Mouse (Mus musculus): ENCODE measurements around the gene Fcgr1. TPM values are rescaled to one million over a fixed set of nuclear protein-coding genes. Genes with fewer than 3 reads are reported as not detected.
"Not testable (repeated sequence)": the region's sequence is repeated elsewhere in the genome, so short reads cannot be mapped to it uniquely, and the experiment has no call there.

Fcgr1 gene
- total RNA-seq, 2 experiments from 2014 or later, result 0.14 TPM; not detected in 1

GRCm38 (mm10) chr3:96249034-96249345, 44.8 kb downstream of the Fcgr1 start:
- DNase-seq (ENCODE audit: low spot score), result no peak

- no peak for DNase-seq (ENCODE audit: low spot score)
Observed at GRCm38 (mm10) chr3:96248141-96249033, 45.4 kb downstream of the Fcgr1 start.

- DNase-seq (ENCODE audit: low spot score), result no peak
Observed at GRCm38 (mm10) chr3:96247356-96248140, 46.2 kb downstream of the Fcgr1 start.

- not testable (repeated sequence) for DNase-seq (ENCODE audit: low spot score)
Observed at GRCm38 (mm10) chr3:96246427-96246856, 47.3 kb downstream of the Fcgr1 start, which contains the start of gene Hist2h3c1. TSS of gene Hist2h3c1 (plus strand) at chr3:96246685.

- DNase-seq (ENCODE audit: low spot score), result not testable (repeated sequence)
Observed at GRCm38 (mm10) chr3:96246018-96246417, 47.8 kb downstream of the Fcgr1 start.

GRCm38 (mm10) chr3:96245003-96245886, 48.5 kb downstream of the Fcgr1 start, which contains the start of gene Hist2h2aa1:
TSS of gene Hist2h2aa1 (plus strand) at chr3:96245497.
- DNase-seq (ENCODE audit: low spot score), result peak; percentile 86

GRCm38 (mm10) chr3:96243921-96244572, 49.7 kb downstream of the Fcgr1 start:
- no peak for DNase-seq (ENCODE audit: low spot score)

GRCm38 (mm10) chr3:96240799-96241197, 53.0 kb downstream of the Fcgr1 start:
- DNase-seq (ENCODE audit: low spot score), result no peak

- peak; percentile 95 for DNase-seq (ENCODE audit: low spot score)
Observed at GRCm38 (mm10) chr3:96239949-96240798, 53.6 kb downstream of the Fcgr1 start, which contains the start of gene Hist2h2aa2. TSS of gene Hist2h2aa2 (minus strand) at chr3:96240276.

GRCm38 (mm10) chr3:96238954-96239793, 54.6 kb downstream of the Fcgr1 start, which contains the start of gene Hist2h3c2:
TSS of gene Hist2h3c2 (minus strand) at chr3:96239127.
- not testable (repeated sequence) for DNase-seq (ENCODE audit: low spot score)

- no peak for DNase-seq (ENCODE audit: low spot score)
Observed at GRCm38 (mm10) chr3:96237904-96238511, 55.8 kb downstream of the Fcgr1 start.

GRCm38 (mm10) chr3:96237335-96237903, 56.4 kb downstream of the Fcgr1 start:
- no peak for DNase-seq (ENCODE audit: low spot score)

- DNase-seq (ENCODE audit: low spot score), result no peak
Observed at GRCm38 (mm10) chr3:96236834-96237334, 56.9 kb downstream of the Fcgr1 start.

GRCm38 (mm10) chr3:96235836-96236235, 57.9 kb downstream of the Fcgr1 start:
- no peak for DNase-seq (ENCODE audit: low spot score)

GRCm38 (mm10) chr3:96234914-96235313, 58.9 kb downstream of the Fcgr1 start:
- DNase-seq (ENCODE audit: low spot score), result no peak
